Mouse (Mus musculus): ENCODE measurements around the gene Ddb1. TPM values are rescaled to one million over a fixed set of nuclear protein-coding genes. Genes with fewer than 3 reads are reported as not detected.
A peak's percentile ranks its signal among the peaks of the same experiment; 100 is the strongest.

Ddb1 gene
- total and polyA plus RNA-seq, 3 experiments, result 299 to 406 (median 319) TPM

DNA sequence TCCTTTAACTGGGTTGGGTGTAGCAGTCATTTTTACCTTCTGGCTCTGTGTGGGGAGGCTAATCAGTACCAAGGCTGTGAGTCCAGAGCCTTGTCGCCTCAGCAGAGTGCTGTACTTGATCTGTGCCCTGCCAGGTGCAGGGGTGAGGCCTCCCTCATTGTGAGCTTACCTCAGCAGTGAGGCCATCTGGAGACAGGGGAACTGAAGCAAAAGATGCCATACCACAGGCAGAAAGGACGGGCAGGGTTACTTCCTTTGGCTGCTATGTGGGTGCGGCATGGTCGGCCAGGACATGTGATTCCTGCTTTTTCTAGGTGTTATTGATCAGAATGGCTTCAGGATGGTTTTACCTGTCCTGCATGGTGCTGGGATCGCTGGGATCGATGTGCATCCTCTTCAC is 23.1 kb upstream of the Ddb1 start:
- Histone ChIP-seq H3K27ac (ENCODE audit: insufficient read depth, low read depth) (peak overlapping the region; percentile 82), H3K4me2 (ENCODE audit: insufficient read depth, low read depth, poor library complexity, severe bottlenecking) (peak overlapping the region; percentile 88), H3K9ac (ENCODE audit: insufficient read depth, low read depth) (peak overlapping the region; percentile 5; the same call in 1 of the 2 replicates), H3K27me3 (replicated peaks) (no peaks in the 10 kb centered on the region), H3K36me3 (replicated peaks in 1 of 2; ENCODE audit: control insufficient read depth in 1 of 2, insufficient read depth in 1 of 2, low read length in 1 of 2) (peaks cover 7 to 44% of the 10 kb centered on the region in 2 experiments), H3K4me1 (ENCODE audit: control insufficient read depth in 1 of 2, insufficient read depth in 2 of 2) (peaks cover 9 to 29% of the 10 kb centered on the region in 2 experiments; a peak in 3 of 4 replicates), H3K9me3 (replicated peaks; ENCODE audit: low read length) (no peaks in the 10 kb centered on the region), H3K79me2 (replicated peaks; ENCODE audit: control insufficient read depth, extremely low read depth, insufficient read depth, poor library complexity, severe bottlenecking) (peaks cover 48% of the 10 kb centered on the region), H3K4me3 (replicated peaks in 1 of 3; ENCODE audit: low read depth in 2 of 3, low read length in 2 of 3, poor library complexity in 1 of 3) (peak overlapping the region; percentile 43 to 74 (median 44))
- in situ Hi-C loops (cut with MboI; ENCODE audit: low pct_ligation_motif_present, low pct_unique_long_range_greater_than_20kb, low sequenced_read_pairs), result no loop called here
- dilution Hi-C loops (cut with MboI; ENCODE audit: extremely low pct_ligation_motif_present, extremely low pct_unique_long_range_greater_than_20kb, low sequenced_read_pairs), result no loop called here
- no peak; the same call in 1 of the 2 replicates for TF ChIP-seq NELFE (IDR thresholded peaks at IDR 0.05; ENCODE audit: low read depth, low read length)
- TF ChIP-seq CTCF (conservative IDR thresholded peaks at IDR 0.05 in 1 of 2, IDR thresholded peaks at IDR 0.05 in 1 of 2; ENCODE audit: low read depth in 2 of 2, low read length in 2 of 2), result no peak
- TF ChIP-seq MAX (IDR thresholded peaks at IDR 0.05; ENCODE audit: low read length), result no peak
- peak; percentile 84 for TF ChIP-seq MYC (IDR thresholded peaks at IDR 0.05; ENCODE audit: low read depth, low read length)
- TF ChIP-seq SMC3 (IDR thresholded peaks at IDR 0.05; ENCODE audit: low read depth, low read length), result no peak
- TF ChIP-seq TBP (conservative IDR thresholded peaks at IDR 0.05; ENCODE audit: low read depth, low read length), result peak; percentile 69
- TF ChIP-seq ETS1 (conservative IDR thresholded peaks at IDR 0.05; ENCODE audit: low read depth, low read length), result peak; percentile 64
- peak; percentile 81 for TF ChIP-seq EP300 (IDR thresholded peaks at IDR 0.05; ENCODE audit: low read length)
- no peak for TF ChIP-seq JUN (IDR thresholded peaks at IDR 0.05; ENCODE audit: insufficient read depth, low read depth, low read length)
- peak; percentile 73 for TF ChIP-seq ZMIZ1 (IDR thresholded peaks at IDR 0.05; ENCODE audit: low read depth, low read length)
- no peak; the same call in 1 of the 2 replicates for TF ChIP-seq MEF2A (IDR thresholded peaks at IDR 0.05; ENCODE audit: borderline replicate concordance, low read depth, low read length)
- TF ChIP-seq NRF1 (IDR thresholded peaks at IDR 0.05; ENCODE audit: low read depth, low read length), result peak; percentile 30; the same call in 1 of the 2 replicates
- peak; percentile 91 for TF ChIP-seq TCF12 (IDR thresholded peaks at IDR 0.05; ENCODE audit: low read depth, low read length)
- TF ChIP-seq ZNF384 (IDR thresholded peaks at IDR 0.05; ENCODE audit: low read depth, low read length), result no peak
- peak; percentile 63 for TF ChIP-seq POLR2A (IDR thresholded peaks at IDR 0.05; ENCODE audit: low read depth, low read length)
- TF ChIP-seq ELF1 (IDR thresholded peaks at IDR 0.05; ENCODE audit: low read depth, low read length), result no peak
- peak; percentile 24; the same call in 1 of the 2 replicates for TF ChIP-seq BHLHE40 (IDR thresholded peaks at IDR 0.05; ENCODE audit: low read depth, low read length)
- 0 out of 2 replicates have a peak, but pooled peaks have one; percentile 48 for TF ChIP-seq MAFK (IDR thresholded peaks at IDR 0.05; ENCODE audit: insufficient replicate concordance, low read length)
- no peak for TF ChIP-seq CHD1 (IDR thresholded peaks at IDR 0.05; ENCODE audit: low read depth, low read length)
- peak; percentile 62 for TF ChIP-seq IRF4 (IDR thresholded peaks at IDR 0.05; ENCODE audit: low read depth, low read length)
- peak; percentile 51; the same call in 1 of the 2 replicates for TF ChIP-seq MXI1 (IDR thresholded peaks at IDR 0.05; ENCODE audit: low read depth, low read length)
- peak; percentile 84 for DNase-seq (ENCODE audit: extremely low read depth)

Data from CH12.LX (cell line).